Mouse (Mus musculus): ENCODE measurements around the gene Fut2.
A peak's percentile ranks its signal among the peaks of the same experiment; 100 is the strongest.

Fut2 gene

DNA sequence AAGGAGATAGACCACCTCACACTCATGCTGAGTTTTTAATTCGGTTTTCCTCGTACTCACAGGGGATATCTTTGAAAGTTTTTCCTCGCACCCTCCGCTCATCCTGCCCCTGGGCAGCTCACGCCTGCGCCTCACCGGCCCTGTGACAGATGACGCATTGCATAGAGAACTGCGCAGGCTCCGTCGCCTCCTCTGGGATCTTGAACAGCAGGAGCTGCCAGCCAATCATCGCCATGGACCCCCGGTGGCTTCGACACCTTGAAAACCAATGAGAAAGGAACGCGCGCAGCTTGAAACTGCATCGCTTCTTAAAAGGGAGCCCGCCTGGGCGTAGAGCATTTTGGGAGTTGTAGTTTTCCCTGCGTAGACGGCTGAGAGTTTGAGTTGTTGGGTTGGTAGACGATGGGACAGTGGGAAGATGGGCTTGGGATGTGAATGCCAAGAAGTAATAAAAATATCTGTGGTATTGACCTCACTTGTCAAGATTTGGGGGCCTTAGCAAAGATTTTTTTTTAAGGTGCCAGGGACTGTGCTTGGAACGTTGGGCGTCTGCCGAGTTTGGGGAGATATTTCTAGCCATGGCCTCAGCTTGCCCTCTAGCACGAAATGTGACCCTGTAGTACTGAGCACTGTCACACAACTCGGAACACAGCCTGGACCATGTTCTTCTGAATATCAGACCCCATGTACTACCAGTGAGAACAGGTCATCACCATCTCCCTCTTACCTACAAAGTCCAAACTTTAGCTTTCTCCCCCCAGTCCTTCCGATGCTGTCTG, 27.4 kb downstream of the Fut2 start:
- DNase-seq (ENCODE audit: low spot score) = peak; percentile 93

DNA sequence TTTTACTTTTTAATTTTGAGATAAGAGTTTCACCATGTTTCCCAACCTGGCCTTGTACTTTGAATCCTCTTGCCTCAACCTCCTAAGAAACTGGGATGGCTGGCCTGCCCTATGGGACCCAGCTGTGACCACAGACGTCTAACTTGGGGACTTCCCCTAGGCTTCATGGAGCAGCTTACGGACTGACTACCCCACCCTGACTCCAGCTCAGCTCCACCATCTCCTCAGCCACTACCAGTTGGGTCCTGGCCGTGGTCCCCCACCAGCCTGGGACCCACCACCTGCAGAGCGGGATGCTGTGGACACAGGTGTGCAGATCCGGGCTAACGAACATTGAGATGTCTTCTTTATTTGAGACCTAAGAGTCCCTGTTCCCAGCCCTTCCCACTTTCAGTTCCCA, 28.5 kb downstream of the Fut2 start:
- DNase-seq (ENCODE audit: low spot score) = no peak

GRCm38 (mm10) chr7:45635711-45636688, 30.2 kb downstream of the Fut2 start:
- no peak for DNase-seq (ENCODE audit: low spot score)

DNA sequence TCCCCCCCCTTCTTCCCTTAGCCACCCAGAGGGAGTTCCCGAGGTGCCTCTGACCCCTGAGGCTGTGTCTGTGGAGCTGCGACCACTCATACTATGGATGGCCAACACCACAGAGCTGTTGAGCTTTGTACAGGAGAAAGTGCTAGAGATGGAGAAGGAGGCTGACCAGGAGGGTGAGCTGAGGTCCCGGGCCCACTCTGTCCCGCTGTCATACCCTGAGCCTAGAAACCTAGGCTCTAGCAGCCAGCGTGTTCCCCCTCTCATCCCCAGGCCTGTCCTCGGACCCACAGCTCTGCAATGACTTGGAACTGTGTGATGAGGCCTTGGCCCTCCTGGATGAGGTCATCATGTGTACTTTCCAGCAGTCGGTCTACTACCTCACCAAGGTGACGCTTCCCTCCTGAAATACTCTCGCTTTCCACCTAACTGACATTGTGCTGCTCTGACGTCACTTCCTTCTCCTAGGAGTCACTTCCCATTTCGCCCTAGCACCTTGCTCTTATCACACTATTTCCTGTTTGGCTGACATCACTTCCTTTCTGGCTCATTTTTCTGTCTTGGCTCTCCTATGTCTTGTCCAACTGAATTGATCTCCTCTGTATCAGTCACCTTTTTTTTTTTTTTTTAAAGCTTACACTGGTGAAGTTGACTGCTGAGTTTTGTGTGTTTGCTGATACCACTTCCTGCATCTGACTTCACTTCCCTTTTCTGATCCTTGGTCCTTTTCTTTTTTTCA, 31.1 kb downstream of the Fut2 start:
- no peak for DNase-seq (ENCODE audit: low spot score)

DNA sequence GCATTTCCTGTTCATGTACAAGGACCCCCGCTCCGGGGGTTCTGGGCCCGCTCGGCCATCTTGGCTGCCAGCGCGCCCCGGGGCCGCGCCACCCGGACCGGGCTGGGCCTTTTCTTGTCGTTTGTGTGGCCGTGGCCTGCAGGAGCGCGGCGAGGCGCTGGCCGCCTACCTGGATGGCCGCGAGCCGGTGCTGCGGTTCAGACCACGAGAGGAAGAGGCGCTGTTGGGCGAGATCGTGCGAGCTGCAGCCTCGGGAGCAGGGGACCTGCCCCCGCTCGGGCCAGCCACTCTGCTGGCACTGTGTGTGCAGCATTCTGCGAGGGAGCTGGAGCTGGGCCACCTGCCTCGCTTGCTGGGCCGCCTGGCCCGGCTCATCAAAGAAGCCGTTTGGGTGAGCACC, 33.7 kb downstream of the Fut2 start:
- no peak for DNase-seq (ENCODE audit: low spot score)

DNA sequence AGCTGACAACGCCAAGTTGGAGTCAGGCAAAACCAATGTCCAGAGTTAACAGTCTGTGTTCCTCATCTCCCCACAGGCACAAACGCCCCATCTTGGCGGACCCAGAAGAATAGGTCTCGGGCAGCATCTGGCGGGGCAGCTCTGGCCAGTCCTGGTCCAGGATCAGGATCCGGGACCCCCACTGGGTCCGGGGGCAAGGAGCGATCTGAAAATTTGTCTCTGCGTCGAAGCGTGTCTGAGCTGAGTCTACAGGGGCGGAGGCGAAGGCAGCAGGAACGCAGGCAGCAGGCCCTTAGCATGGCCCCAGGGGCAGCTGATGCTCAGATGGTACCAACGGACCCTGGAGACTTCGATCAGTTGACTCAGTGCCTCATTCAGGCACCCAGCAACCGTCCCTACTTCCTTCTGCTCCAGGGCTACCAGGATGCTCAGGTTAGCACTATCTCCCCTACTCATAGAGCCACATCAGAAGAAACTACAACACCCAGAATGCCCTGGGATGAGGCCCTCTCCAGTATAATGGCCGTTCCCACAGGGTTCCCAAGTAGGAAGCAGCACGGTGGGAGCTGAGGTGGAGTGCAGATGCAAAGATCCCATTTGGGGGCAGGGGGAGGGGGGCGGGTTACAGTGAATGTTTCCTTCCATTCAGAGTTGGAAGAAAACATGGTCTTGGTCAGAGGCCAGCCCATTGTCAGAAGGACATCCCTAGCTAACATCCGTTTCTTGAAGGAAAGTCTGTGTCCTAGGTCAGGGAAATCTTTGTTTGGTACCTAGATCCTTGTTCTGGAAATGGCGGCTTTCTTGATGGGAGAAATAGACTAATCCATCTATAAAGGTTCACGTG, 35.9 kb downstream of the Fut2 start:
- no peak for DNase-seq (ENCODE audit: low spot score)

DNA sequence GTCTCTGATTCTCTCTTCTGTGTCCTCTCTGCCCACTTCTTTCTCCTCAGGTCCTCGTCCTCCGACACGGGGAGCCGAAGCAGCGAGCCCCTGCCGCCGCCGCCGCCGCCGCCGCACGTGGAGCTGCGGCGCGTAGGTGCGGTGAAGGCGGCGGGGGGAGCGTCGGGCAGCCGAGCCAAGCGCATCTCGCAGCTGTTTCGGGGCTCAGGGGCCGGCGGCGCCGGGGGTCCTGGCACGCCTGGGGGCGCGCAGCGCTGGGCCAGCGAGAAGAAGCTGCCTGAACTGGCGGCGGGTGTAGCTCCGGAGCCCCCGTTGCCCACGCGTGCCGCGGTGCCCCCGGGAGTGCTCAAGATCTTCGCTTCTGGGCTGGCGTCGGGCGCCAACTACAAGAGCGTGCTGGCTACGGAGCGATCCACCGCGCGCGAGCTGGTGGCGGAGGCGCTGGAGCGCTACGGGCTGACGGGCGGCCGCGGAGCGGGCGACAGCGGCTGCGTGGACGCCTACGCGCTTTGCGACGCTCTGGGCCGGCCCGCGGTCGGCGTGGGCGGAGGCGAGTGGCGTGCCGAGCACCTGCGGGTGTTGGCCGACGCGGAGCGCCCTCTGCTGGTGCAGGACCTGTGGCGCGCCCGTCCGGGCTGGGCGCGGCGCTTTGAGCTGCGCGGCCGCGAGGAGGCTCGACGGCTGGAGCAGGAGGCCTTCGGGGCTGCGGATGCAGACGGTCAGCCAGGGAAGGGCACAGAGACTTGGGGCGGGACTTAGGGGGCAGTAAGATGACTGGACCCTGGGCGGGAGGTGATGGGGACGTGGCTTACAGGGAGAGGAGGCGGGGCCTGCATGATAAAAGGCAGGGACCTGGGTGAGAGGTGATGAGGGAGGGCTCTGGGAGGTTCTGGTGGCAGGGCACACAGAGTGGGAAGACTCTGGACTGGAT, 37.6 kb downstream of the Fut2 start:
- peak; percentile 74 for DNase-seq (ENCODE audit: low spot score)

DNA sequence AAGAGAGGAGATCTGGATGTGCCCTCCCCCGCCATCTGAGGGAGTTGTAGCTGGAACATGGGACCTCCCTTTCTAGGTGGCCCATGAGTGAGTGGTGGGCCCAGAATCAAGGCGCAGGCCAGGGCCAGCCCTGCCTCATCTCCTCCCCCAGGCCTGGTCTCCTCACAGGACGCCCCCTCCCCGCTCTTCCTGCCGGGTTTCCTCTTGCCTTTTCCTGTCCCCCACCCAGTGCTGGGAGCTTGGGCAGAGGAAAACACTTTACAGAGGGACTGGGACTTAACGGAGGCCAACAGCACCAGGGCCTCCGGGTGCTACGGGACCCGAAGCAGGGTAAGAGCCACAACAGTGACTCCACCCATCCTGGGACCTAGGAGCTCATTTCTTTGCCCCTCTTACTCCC, 38.9 kb downstream of the Fut2 start, which contains the start of gene Rasip1:
Rasip1 (plus strand) TSS at position 228 of the 400 bp plus-strand sequence.
- DNase-seq (ENCODE audit: low spot score) = no peak

- DNase-seq (ENCODE audit: low spot score) = no peak
These were observed 39.6 kb downstream of the Fut2 start for GRCm38 (mm10) chr7:45626571-45627076.

DNA sequence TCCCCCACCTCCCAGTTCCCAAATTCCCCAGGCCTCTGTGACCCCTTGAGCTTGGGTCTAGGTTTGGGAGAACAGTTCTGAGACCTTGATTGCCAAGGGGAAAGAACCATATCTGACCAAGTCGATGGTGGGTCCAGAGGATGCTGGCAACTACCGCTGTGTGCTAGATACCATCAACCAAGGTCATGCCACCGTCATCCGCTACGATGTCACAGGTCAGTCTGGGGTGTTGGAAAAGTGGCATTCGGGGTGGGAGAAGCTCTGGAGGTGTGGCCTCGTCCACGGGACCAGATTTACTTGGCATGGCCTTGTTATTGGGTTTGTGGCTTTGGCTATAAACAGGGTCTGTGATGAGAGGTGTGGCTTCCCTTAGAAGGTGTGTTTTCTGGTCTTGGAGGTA, 40.7 kb downstream of the Fut2 start:
- DNase-seq (ENCODE audit: low spot score) = no peak

DNA sequence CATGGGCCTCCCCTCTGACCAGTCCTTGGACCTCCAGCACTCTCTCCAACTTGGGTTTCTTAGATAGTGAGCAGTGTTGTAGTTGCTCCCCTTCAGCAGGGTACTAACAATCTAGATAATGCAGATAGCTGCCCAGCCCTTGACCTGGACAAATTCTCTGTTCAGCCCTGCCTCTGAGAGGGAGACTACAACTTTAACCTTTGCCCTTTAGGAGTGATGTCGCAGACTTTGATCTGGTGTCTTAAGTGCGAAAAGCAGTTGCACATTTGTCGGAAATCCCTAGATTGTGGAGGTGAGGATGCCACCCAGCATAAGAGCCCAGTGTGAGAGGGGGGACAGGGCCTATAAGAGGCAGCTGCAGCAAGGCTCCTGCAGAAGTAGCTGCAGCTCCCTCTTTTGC, 41.5 kb downstream of the Fut2 start:
- peak; percentile 56 for DNase-seq (ENCODE audit: low spot score)

- no peak for DNase-seq (ENCODE audit: low spot score)
These were observed 42.7 kb downstream of the Fut2 start for GRCm38 (mm10) chr7:45623507-45623906.

- peak; percentile 63 for DNase-seq (ENCODE audit: low spot score)
These were observed 44.8 kb downstream of the Fut2 start, which contains the start of gene Izumo1 for GRCm38 (mm10) chr7:45621443-45621842. Izumo1 (plus strand) TSS chr7:45621811.

GRCm38 (mm10) chr7:45619592-45619991, 46.6 kb downstream of the Fut2 start:
- no peak for DNase-seq (ENCODE audit: low spot score)

- DNase-seq (ENCODE audit: low spot score) = no peak
These were observed 47.9 kb downstream of the Fut2 start for GRCm38 (mm10) chr7:45618316-45618715.

DNA sequence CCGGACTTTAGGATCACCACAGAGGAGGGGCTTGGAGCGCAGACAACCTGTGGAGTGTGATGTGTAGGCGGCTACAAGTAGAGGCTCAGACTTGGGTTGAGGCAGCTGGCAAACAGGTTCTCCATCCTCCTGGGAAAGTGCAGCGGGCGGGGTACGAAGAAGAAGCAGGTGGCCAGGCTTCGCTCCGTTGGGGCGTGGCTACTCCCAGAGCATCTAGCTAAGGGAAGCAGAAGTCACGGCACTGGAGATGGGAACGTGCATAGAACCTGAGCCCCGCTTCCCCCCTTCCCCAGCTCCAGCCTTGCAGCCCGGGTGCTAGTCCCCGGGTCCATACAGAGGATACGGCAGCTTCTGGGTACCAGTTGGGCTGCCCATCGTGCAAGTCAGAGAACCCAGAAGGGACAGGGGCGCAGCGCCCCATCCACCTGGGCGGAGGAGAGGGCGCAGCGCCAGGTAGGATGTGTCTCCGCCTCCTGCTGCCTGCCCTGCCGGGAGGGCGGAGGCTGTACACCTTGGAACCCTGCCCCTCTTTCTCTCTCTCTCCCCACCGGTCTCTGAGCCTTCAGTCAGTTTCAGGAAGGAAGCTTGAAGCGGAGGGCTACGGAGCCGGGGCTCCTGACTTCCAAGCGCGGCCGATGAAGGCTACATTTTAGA, 49.0 kb downstream of the Fut2 start, which contains the start of gene Fut1:
Fut1 (plus strand) TSS at position 248 of the 654 bp plus-strand sequence.
- DNase-seq (ENCODE audit: low spot score) = no peak

DNA sequence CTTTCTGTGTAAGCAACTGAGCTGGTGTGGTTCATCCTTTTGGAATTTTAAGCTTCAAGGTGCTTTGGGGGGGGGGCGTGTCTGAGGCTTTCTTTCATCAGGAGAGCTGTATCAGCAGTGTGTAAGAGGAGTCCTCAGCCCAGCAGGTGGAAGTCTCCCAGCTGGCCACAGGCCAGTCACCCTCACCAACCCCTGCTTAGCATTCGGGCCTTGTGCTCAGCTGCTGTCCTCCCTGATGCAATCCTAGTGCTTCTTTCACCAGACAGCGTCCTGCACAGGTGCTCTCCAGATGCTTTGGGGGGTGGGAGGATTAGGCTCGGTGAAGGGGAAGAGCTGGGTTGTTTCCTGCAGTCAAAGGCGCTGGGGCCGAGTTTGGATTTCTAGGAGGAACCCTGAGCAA, 49.9 kb downstream of the Fut2 start:
- DNase-seq (ENCODE audit: low spot score) = no peak

GRCm38 (mm10) chr7:45609511-45609910, 56.7 kb downstream of the Fut2 start:
- DNase-seq (ENCODE audit: low spot score) = no peak

- DNase-seq (ENCODE audit: low spot score) = no peak
These were observed 60.4 kb downstream of the Fut2 start for GRCm38 (mm10) chr7:45605704-45606289.
